ENCODE assay signal across 8 mouse cellular contexts in the genomic region with DNA sequence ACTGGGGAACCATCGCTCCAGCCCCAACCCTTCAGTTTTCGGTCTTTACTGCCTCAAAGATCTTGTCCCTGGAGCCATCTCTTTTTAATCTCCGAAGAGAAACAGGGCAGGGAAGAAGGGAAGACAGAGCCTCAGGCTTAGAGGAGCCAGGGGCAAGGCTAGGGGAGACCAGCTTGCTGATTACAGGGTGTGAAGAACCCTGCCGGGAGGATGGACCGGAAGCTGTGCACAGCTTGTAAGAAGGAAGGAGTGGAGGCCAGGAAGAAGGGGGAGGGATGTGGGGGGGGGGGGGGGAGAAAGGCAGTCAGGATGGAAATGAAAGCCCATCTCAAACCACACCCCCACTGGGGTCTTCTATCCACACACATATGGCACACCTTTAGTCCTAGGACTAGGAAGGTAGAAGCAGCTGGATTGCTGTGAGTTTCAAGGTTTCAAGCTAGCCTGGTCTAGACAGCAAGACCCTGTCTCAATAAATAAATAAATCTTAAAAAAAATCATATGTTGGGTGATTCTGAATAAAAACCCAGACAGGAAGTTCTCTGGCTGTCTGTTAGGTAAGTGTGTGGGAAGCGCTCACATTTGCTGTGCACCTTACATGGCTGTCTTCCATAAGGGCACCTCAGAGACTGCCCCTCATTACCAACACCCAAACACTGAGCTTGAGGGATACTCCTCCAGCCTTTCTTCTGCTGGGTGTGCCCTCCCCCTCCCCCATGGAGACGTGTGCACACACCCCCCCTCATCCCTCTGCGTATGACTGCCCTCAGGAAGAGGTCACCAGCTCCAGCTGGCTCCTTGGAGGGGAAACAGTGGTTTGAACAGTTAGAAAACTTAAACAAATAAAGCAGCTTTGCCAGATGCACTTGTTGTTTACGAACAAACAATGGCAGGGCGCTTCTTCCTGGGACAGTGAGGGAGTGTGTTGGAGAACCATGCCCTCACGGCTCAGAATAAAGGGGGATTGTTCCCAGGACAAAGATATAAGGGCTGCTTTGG. TPM values are rescaled to one million over a fixed set of nuclear protein-coding genes. Genes with fewer than 3 reads are reported as not detected.
A peak's percentile ranks its signal among the peaks of the same experiment; 100 is the strongest.
DNase-seq lines count a peak whose midpoint lies in the region; ATAC-seq and TF ChIP-seq lines count a peak whose summit lies in the region.

No protein-coding gene starts in this region.

- 21% methylated on average over 11 of the region's 11 CpGs for WGBS in embryonic facial prominence, embryonic 10.5 days

- H3K4me3 ChIP-seq in ES-E14 (ENCODE audit: insufficient read depth in 1 of 2, low read depth in 1 of 2, low read length in 2 of 2, poor library complexity in 1 of 2, severe bottlenecking in 1 of 2) = no peak overlapping the region
- no peak overlapping the region for H3K4me3 ChIP-seq in embryonic facial prominence, embryonic 10.5 days

- peaks cover 14% of the 10 kb centered on the region; the same call in 1 of the 2 replicates for H3K36me3 ChIP-seq in ES-E14 (ENCODE audit: control insufficient read depth, insufficient read depth, low read length, poor library complexity, severe bottlenecking)
- peaks cover 29% of the 10 kb centered on the region for H3K36me3 ChIP-seq in embryonic facial prominence, embryonic 10.5 days (replicated peaks)

- intact Hi-C loops in heart, postnatal 14 days (cut with DNase I) = loop anchor here (5.0 kb wide), 2 partner anchors 39 to 54 kb away; partner anchors contain the start of gene Fnbp1

- peak overlapping the region; percentile 73 for H3K27ac ChIP-seq in ES-E14 (ENCODE audit: insufficient read depth, low read depth, low read length, poor library complexity, severe bottlenecking)
- H3K27ac ChIP-seq in embryonic facial prominence, embryonic 10.5 days (replicated peaks) = peak overlapping the region; percentile 62

- H3K9me3 ChIP-seq in ES-E14 (ENCODE audit: control insufficient read depth, insufficient read depth, low read depth, low read length) = no peaks in the 10 kb centered on the region
- H3K9me3 ChIP-seq in embryonic facial prominence, embryonic 10.5 days = peaks cover 7% of the 10 kb centered on the region; the same call in 1 of the 2 replicates

- H3K9ac ChIP-seq in ES-E14 (ENCODE audit: insufficient read depth, low read depth, low read length, poor library complexity, severe bottlenecking) = peak overlapping the region; percentile 26; the same call in 1 of the 2 replicates

- no peaks in the 10 kb centered on the region for H3K27me3 ChIP-seq in embryonic facial prominence, embryonic 10.5 days (replicated peaks; ENCODE audit: low read depth, poor library complexity, severe bottlenecking)

- peak; percentile 20 to 42 for DNase-seq in frontal cortex, adult 2 months (ENCODE audit: extremely low spot score in 1 of 2, low spot score in 1 of 2)
- no peak for DNase-seq in frontal cortex, postnatal 10 days (ENCODE audit: low spot score in 2 of 2)
- no peak for DNase-seq in ES-E14 (ENCODE audit: low read depth, low spot score)
- DNase-seq in embryonic facial prominence, embryonic 10.5 days (ENCODE audit: low spot score) = peak; percentile 53
- DNase-seq in heart, postnatal 14 days = peak; percentile 59 to 66
- peak; percentile 59 to 65 for DNase-seq in left cerebral cortex, adult 9 months (ENCODE audit: low spot score in 2 of 2)
- no peak for DNase-seq in c-Kit-positive CD71-positive TER-119-positive erythroid progenitor cells, embryonic 14.5 days (ENCODE audit: low spot score)

- in situ Hi-C loops in ES-E14 (cut with MboI; ENCODE audit: low sequenced_read_pairs in 2 of 2, unreplicated experiment in 2 of 2) = no loop called here

- peak; percentile 48 for ATAC-seq in megakaryocyte progenitor cell, adult 5-6 weeks (replicated peaks; ENCODE audit: poor library complexity)

- peaks cover 14 to 43% of the 10 kb centered on the region in 2 experiments; a peak in 3 of 4 replicates for H3K4me1 ChIP-seq in ES-E14 (ENCODE audit: control insufficient read depth in 2 of 2, insufficient read depth in 2 of 2, low read length in 2 of 2, poor library complexity in 1 of 2)
- H3K4me1 ChIP-seq in embryonic facial prominence, embryonic 10.5 days = peaks cover 51% of the 10 kb centered on the region

TF ChIP-seq in ES-E14, 5 proteins besides CTCF, POLR2A, EP300 and RAD21:
- TF ChIP-seq ZNF384 (IDR thresholded peaks at IDR 0.05; ENCODE audit: low read depth, low read length) (no peak), MAFK (IDR thresholded peaks at IDR 0.05; ENCODE audit: insufficient read depth, low read depth, low read length) (no peak), HCFC1 (IDR thresholded peaks at IDR 0.05; ENCODE audit: borderline replicate concordance, insufficient read depth, low read length) (no peak), ZC3H11A (IDR thresholded peaks at IDR 0.05; ENCODE audit: borderline replicate concordance, low read depth, low read length) (no peak), CHD2 (IDR thresholded peaks at IDR 0.05; ENCODE audit: low read depth, low read length) (no peak)
TF ChIP-seq in ES-E14: peak in this region for 0.

RNA-seq across cellular contexts. Expression of gene Fnbp1, which starts 53.8 kb away (rescaled TPM):
- 95.9 and 101 TPM in 2 replicates for polyA plus RNA-seq in frontal cortex, adult 2 months (2012; rRNA removed)
- 15.1 and 16.5 TPM in 2 replicates for total RNA-seq in ES-E14 (2012; rRNA removed)
- 15.7 and 17.0 TPM in 2 replicates for polyA plus RNA-seq in embryonic facial prominence, embryonic 10.5 days (2016; fragmentation: Nextera tagmentation; extraction: Ambion mirVana)
- total RNA-seq in heart, postnatal 14 days (2021) = 10 to 100 TPM; 49.5 to 51.9 TPM
- total RNA-seq in megakaryocyte progenitor cell, adult 5-6 weeks (2015) = 30.7 and 44.8 TPM in 2 replicates
- 20.9 and 44.7 TPM in 2 replicates for total RNA-seq in megakaryocyte progenitor cell, adult 5-6 weeks (2017)

Comparison
In these comparisons a context has a peak if more than half of its experiments do, and no peak if none do; other contexts are left out.
1. DNase-seq: peak in frontal cortex, adult 2 months (2 of 2), embryonic facial prominence, embryonic 10.5 days (single experiment), heart, postnatal 14 days (2 of 2) and left cerebral cortex, adult 9 months (2 of 2); none in frontal cortex, postnatal 10 days (0 of 2), ES-E14 (single experiment) and c-Kit-positive CD71-positive TER-119-positive erythroid progenitor cells, embryonic 14.5 days (single experiment).